Mouse (Mus musculus) monocyte, adult 5-6 weeks (primary cell): ENCODE results near the gene Col4a4. TPM values are rescaled to one million over a fixed set of nuclear protein-coding genes. Genes with fewer than 3 reads are reported as not detected.

Experiments
- ATAC-seq: fragments of 153-309, 156-312 bp; replicated peaks from 2 replicates; pipeline ENCODE4 v1.8.0; 2017; ENCODE audit warnings: mild to moderate bottlenecking; ENCODE audit not compliant: low TSS enrichment, insufficient number of reproducible peaks, severe bottlenecking, poor library complexity, low FRiP score
- total RNA-seq: library from RNA; stranded (forward); fragments of 200-1000, 200-491, 200-594 nt; gene quantifications from 3 replicates; pipeline ENCODE4 v1.2.3, GENCODE M21; 2017

Gene Col4a4
- total RNA-seq = under 0.01 TPM in 1 of 3 replicates, not detected in the others

GRCm38 (mm10) chr1:82586713-82587399, at the start of gene Col4a4, which contains the start of gene Col4a3:
TSS of gene Col4a4 (minus strand) at chr1:82586849.
TSS of gene Col4a3 (plus strand) at chr1:82586921.
- no peak for ATAC-seq

GRCm38 (mm10) chr1:82636321-82636720, 49.7 kb upstream of the Col4a4 start:
- no peak for ATAC-seq

GRCm38 (mm10) chr1:82635254-82635620, 48.6 kb upstream of the Col4a4 start:
- no peak for ATAC-seq

GRCm38 (mm10) chr1:82634545-82635253, 48.0 kb upstream of the Col4a4 start:
- no peak for ATAC-seq

GRCm38 (mm10) chr1:82631169-82631792, 44.6 kb upstream of the Col4a4 start:
- no peak for ATAC-seq

GRCm38 (mm10) chr1:82629495-82629894, 42.8 kb upstream of the Col4a4 start:
- no peak for ATAC-seq

GRCm38 (mm10) chr1:82627652-82628051, 41.0 kb upstream of the Col4a4 start:
- no peak for ATAC-seq

GRCm38 (mm10) chr1:82625474-82625873, 38.8 kb upstream of the Col4a4 start:
- ATAC-seq = no peak

GRCm38 (mm10) chr1:82624934-82625333, 38.3 kb upstream of the Col4a4 start:
- no peak for ATAC-seq

- no peak for ATAC-seq
Observed at GRCm38 (mm10) chr1:82619981-82620380, 33.3 kb upstream of the Col4a4 start.

- no peak for ATAC-seq
Observed at GRCm38 (mm10) chr1:82618592-82618991, 31.9 kb upstream of the Col4a4 start.

- no peak for ATAC-seq
Observed at GRCm38 (mm10) chr1:82618001-82618400, 31.4 kb upstream of the Col4a4 start.

GRCm38 (mm10) chr1:82612061-82612660, 25.5 kb upstream of the Col4a4 start:
- ATAC-seq = no peak

GRCm38 (mm10) chr1:82608646-82609262, 22.1 kb upstream of the Col4a4 start:
- no peak for ATAC-seq

- ATAC-seq = no peak
Observed at GRCm38 (mm10) chr1:82605856-82606255, 19.2 kb upstream of the Col4a4 start.

- no peak for ATAC-seq
Observed at GRCm38 (mm10) chr1:82605347-82605746, 18.7 kb upstream of the Col4a4 start.

- ATAC-seq = no peak
Observed at GRCm38 (mm10) chr1:82603198-82603950, 16.7 kb upstream of the Col4a4 start.

GRCm38 (mm10) chr1:82596864-82597596, 10.4 kb upstream of the Col4a4 start:
- ATAC-seq = no peak
